Mouse (Mus musculus): ENCODE measurements around the gene Ccdc97.

Ccdc97 gene

DNA sequence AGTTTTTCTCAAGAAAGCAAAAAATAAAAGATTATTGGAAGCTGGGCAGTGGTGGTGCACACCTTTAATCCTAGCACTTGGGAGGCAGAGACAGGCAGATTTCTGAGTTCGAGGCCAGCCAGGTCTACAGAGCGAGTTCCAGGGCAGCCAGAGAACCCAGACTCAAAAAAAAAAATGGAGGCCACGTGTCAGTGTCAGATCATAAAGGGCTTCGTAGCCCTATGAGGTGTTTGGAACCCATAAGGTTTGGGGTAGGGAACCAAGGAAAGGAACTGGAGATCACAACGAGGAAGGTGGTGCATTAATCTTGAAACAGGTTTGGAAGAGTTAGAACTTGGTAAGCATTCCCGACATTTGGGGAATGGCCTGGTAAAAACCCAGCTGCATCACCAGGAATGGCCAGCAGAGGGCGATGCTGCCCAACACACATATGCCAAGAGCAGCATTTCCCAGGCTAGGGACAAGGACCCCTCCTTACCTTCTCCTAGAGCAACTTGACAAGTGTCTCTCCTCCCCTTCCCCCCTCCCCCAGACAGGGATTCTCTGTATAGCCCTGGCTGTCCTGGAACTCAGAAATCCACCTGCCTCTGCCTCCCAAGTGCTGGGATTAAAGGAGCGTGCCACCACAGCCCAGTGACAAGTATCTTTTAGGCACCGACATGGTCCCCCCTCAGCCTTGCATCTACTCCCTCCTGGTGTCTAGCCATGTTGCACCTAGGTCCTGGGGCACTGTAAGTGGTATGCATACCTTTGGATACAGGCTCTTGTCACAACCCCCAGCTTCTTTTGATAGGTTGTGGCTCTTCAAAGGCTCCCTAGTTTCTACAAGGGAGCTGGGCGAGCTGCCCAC lies 1.1 kb upstream of the Ccdc97 start:
- DNase-seq (ENCODE audit: low spot score): peak; percentile 76

DNA sequence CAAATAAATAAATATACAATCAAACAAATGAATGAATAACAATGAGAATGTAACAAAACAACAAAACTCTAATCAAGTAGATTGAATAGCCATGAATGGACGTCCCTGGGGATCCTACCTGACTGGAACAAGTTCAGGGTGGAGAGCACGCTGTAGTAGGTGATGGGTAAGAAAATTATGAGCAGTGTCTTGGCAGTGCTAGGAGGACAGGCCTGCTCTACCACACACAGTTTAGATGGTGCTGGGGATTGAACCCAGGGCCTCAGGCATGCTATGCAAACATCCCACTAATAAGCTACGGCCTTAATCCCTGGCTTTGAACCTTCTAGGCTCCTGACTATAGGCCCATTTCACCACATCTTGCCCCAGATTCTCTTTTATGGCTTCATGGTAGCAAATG lies 1.4 kb downstream of the Ccdc97 start:
- DNase-seq (ENCODE audit: low spot score): no peak

DNA sequence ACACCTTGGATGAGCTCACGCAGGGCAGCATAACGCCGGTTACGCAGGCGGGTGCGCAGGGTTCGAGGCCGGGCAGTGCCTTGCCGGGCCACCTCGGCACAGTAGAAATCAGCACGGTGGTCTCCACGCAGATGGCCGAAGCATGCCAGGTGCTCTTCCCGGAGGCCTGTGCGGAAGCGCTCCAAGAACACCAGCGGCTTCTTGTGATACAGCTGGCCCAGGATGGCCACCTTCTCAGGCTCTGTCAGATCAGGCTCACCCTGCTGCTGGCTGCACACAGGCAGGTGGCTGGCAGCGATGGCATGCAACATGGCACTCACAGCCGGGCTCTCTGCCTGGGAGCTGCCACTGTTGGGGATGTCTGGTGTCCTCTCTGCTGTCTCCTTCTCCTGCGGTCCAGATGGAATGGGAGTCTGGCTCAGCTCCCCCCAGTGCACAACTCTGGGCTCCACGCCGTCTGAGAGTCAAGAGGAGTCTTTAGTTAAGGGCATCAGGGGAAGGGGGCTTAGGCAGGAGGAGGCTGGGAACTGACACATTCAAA lies 3.1 kb downstream of the Ccdc97 start:
- no peak for DNase-seq (ENCODE audit: low spot score)

DNA sequence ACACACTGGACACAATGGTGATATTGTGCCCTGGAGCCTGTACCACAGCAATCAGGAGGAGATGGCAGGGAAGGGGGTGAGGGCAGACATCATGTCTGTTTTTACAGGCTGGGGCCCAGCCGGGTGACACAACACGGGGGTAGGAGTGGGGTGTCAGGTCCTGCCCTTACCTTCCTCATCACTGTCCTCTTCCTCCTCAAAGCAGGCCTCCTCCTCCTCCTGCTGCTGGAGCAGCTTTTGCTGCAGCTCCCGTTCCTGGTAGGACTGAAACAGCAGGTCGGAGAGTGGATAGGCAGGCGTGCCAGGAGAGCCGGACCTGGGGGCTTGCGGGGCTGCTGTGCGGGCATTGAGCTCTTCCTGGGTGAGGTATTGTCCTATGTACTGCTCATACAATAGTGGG lies 4.3 kb downstream of the Ccdc97 start:
- DNase-seq (ENCODE audit: low spot score): no peak

DNA sequence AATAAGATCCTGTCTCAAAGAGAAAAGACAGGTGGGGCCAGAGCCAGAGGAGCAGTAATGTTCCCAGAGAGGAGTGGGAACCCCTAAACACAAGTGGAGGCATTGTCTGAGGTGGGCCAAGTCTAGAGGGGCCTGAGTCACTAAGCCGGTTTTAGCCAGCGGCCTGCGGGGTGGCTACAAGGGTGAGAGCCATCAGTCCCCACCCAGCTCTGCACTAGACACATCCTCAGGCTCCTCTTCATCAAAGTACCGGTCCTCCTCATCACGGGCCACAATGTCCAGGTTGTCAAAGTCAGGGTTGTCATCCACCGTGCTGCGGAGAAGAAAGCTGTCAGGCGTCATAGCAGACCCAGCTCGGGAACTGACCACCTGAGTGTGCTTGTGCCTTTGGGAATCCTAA lies 6.1 kb downstream of the Ccdc97 start:
- no peak for DNase-seq (ENCODE audit: low spot score)

DNA sequence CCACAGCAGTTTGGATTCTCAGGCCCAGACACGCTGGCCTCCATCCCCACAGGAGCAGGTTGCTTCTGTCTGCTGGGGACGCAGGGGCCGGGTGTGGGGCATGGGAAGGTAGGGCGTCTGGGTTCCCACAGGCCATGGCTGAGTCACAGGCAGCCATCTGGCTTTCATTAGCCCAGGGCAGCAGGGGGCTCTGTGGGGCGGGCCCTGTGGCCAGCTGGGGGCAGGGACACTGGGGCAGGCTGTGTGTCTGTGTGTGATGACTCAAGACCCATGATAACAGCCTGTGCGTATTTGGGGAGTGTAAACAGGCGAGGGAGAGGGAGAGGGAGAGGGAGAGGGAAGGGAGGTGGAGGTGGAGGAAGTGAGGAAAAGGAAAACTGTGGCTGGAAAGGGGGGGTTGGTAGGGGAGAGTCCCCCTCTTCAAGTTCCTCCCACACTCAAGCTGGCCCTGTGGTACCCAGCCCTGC lies 7.1 kb downstream of the Ccdc97 start:
- DNase-seq (ENCODE audit: low spot score): no peak

DNA sequence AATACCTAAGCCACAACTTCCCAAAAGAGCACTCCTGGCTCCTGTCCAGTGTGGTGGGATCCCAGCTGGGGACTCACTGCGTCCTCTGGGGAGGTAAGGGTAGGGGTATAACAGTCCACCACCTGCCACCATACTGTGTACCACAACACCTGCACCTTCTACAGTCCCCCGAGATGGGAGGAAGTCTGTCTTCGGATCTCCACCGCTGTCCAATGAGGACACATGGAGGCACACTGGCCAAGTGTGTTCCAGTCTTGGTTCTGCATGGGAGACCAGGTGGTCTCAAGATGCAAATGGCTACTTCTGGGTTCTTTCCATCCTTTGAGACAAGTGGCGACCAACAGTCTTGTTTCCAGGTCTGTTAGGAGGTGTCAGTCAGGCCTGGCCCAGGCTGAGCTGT lies 7.7 kb downstream of the Ccdc97 start:
- no peak for DNase-seq (ENCODE audit: low spot score)

DNA sequence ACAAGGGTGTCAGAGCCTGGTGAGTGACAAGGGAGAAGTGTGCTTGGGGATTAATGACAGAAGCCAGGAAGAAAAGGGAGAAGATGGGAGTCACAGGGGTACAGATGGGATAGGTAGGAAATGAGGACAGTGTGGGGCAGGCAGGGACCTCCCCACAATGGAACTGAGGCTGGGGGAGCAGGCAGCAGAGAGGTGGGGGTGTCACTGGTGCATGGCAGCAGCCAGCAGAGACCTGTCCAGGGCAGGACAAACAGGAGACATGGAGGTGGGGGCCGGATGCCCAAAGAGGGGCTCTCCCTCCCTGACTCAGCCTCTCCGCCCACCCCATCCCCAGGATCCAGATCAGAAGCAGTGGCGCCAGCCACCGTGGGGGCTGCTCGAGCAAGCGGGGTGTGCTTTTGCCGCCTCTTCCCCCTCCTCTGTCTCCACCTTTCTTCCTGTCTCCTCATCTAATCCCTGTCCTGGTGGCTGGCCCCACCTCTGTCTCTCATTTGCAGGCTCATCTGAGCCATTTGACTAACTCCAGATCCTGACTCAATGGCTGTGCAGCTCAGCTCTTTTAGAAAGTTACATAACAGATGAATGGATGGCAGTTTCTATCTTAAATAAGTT lies 8.3 kb downstream of the Ccdc97 start:
- DNase-seq (ENCODE audit: low spot score): no peak

DNA sequence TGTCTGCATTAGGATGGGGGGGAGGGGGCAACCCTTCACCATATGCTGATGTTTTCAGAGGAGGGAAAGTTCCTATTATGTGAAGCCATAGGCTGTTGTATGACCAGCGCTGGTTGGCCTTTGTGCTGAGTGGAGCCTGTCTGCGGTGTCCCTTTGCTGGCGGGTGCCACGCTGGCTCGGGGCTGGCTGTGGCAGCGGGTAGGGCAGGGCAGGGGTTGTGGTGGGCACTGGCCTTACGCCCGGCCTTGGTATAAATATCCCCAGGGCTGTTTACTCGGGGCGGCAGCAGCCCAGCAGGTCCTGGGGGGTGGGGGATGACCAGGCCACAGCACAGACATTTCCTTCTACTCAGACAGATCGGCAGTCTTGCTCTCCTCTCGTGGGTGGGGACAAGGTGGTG lies 8.9 kb downstream of the Ccdc97 start:
- DNase-seq (ENCODE audit: low spot score): peak; percentile 43

DNA sequence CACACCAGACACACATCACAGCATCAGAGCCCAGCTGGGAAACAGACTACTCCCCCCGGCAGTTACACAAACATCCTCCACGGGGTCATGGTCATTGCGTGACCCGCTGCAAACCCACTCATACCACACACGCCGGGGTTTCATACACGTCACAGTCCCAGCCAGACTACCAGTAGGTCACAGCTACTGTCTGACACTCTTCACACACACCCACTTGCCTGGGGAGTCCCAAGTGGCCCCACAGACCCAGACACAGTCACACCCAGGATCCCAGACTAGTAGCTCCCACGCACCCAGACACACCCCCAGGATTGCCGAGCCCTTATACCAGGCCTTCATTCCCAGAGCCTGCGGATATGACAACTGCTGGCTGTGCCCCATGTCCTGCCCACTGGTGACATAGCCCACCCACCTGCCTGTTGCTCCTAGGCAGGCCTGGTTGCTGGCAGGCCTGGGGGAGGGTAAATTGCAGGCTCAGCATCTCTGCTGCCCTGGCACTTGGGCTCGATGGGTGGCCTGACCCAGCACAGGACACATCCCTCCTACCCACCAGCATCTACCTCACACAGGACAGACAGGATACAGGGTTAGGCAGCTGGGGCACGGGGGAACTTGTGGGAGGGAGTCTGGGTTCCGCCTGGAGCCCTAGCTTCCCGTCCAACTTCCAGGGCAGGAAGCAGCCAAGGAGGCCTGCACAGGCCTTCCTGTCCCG lies 11.2 kb downstream of the Ccdc97 start:
- DNase-seq (ENCODE audit: low spot score): peak; percentile 72

DNA sequence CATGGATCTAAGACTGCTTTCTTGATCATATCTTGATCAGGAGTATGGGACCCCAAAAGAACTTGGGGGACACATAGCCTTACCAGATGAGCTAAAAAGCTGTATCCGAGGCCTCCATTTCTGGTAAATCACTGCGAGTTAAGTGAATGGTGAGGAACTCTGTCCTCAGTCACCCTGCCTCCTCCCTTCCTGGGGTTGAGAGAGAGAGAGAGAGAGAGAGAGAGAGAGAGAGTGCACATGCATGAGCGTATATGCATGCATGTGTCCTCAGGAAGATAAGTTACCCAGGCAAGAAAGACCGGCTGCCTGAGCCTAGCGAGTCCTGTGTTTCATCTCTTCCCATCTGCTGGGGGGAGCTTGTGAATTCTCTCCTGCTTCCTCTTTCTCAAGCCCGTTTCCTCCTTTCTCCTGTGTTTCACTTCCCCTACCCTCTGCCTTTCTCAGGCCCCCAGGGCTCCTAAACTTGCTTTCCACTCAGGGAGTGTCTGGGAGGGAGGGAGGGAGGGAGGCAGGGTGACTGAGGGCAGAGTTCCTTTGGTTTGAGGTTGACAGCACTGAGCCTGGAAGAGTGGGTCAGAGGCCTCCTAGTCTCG lies 12.2 kb downstream of the Ccdc97 start:
- DNase-seq (ENCODE audit: low spot score): peak; percentile 49

DNA sequence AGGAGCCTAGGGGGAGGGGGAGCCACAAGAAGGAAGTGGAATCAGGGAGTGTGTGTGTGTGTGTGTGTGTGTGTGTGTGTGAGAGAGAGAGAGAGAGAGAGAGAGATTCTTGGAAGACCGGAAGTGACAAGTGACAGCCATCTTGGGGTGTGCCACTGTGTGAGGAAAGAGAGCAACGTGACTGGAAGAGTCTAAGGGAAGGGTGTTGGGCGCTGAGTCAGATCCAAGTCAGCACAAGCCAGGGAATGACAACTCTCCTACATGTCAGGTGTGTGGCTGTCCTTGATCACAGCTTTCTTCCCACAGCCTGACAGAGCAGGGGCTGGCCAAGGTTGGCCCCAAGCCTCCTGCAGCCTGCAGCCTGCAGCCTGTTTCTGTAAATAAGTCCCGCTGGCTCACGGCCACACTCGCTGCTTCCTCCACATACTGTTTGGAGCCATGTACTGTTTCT lies 13.1 kb downstream of the Ccdc97 start:
- peak; percentile 66 for DNase-seq (ENCODE audit: low spot score)

DNA sequence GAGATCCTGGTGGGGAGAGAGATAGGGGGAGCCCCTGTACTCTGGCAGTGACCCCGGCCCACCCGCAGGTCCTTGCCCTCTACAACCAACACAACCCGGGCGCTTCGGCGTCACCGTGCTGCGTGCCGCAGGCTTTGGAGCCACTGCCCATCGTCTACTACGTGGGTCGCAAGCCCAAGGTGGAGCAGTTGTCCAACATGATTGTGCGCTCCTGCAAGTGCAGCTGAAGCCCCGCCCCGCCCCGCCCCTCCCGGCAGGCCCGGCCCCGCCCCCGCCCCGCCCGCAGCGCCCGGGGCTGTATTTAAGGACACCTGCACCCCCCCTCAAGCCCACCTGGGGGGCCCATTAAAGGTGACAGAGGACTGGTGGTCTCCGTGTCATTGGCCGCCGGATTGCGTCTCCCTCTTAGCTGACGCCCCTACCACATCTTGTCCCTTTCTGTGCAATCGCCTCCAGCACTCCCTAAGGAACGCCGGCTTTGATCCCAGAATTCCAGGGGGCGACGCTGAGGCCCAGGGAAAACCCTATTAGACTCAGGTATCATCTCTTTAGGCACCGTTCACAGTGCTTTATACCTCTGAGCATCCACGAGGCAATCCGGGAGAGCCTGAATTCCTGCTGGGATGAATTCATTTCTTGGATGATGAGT lies 14.0 kb downstream of the Ccdc97 start:
- DNase-seq (ENCODE audit: low spot score): no peak

DNA sequence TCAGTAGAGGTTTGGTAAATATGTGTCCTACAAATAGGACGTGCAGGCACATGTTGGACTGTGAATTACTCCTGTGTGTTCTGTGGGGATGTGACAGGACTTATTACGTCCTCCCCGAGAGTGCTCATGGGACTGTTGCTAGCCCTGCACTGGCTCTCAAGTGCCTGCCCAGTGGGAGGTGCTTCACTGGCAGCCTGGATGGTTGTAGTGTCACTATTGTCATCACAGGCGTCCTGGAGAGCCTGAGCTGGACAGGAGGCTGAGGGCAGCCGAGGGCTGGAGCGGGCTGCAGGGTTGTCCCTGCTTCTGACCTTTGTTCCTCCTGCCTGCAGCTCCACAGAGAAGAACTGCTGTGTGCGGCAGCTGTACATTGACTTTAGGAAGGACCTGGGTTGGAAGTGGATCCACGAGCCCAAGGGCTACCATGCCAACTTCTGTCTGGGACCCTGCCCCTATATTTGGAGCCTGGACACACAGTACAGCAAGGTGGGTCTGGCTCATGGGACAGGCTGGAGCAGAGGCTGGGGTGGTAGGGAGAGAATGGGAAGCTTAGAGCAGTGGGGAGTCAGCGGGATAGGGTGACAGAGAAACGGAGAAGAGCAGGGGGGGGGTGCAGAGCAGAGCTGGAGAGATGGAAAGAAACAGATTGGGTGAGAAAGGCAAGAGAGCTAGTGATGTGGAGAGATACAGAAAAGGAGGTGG lies 14.9 kb downstream of the Ccdc97 start:
- no peak for DNase-seq (ENCODE audit: low spot score)

DNA sequence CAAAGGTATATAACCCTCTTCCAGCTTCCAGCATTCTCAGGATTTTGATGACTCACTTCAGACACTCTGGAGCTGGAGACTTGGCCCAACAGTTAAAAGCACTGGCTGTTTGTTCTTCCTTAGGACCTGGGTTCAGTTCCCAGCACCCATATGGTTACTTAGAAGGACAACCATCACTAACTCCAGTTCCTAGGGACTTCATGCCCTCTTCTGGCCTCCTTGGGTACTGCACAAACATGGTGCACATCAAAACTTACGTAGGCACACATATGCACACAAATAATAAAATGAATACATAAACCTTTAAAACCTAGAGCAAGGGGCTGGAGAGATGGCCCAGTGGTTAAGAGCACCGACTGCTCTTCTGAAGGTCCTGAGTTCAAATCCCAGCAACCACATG lies 16.5 kb downstream of the Ccdc97 start:
- DNase-seq (ENCODE audit: low spot score): no peak

DNA sequence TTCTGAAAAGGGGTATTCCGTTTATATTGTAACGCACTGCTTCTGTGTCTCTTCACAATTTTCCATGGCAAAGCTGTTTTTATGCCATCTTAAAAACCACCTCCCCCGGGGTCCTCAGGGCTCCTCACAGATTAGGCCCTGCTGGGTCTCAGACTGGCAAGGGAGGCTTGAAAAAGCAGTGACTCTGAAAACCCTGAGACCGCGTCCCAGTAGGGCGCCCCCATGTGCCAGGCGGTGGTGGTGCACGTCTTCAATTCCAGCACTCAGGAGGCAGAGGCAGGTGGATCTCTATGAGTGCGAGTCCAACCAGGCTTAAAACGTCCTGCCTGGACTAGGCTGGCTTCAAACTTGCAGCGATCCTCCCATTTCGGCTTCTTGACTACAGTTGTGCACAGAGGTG lies 18.2 kb downstream of the Ccdc97 start:
- DNase-seq (ENCODE audit: low spot score): no peak

DNA sequence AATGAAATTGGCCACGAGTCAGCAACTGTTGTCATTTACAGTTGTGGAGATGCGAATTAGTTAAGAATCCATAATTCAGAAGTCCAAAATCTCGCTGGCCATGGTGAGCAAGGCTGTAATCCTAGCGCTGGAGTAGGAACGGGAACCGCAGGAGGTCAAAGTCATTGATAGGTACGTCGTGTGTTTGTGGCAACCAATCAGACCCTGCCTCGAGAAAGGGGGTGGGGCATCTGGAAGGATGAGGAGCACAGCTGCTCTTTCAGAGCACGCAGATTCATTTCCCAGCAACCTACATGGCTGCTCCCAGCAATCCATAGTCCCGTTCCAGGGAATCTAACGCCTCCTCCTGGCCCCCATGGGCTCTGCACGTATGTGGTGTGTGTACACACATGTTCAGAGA lies 19.0 kb downstream of the Ccdc97 start:
- no peak for DNase-seq (ENCODE audit: low spot score)

DNA sequence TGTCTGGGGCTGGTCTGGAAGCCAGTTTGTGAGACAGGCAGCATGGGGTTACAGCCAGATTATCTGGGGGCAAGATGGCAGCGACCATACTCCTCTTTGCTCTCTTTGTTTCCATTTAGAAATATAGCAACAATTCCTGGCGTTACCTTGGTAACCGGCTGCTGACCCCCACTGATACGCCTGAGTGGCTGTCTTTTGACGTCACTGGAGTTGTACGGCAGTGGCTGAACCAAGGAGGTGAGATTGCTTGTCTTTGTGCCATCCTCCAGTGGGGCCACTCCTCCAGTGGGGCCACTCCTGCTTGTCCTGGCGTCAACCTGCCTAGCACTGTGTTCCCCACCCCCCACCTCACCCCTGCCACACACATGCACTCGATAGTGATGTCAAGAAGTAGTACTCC lies 24.8 kb downstream of the Ccdc97 start:
- no peak for DNase-seq (ENCODE audit: low spot score)

DNA sequence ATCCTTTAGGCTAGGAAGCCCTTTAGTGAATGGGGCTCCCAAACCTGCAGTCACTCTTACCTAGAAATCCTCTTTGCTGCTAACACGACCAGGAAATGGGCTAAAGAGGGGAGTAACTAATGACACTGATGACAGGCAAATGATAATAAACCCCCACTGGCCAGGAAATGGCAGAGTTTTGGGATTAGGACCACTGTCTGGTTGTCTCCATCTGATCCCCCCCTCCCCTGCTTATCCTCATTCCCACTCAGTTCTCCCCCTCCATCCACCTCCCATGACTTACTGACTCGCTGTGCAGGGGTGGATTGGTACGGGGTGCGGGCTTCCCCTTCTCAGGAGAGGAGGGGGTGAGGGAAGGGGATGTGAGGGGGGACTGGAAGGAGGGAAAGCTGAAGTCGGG lies 28.8 kb downstream of the Ccdc97 start:
- no peak for DNase-seq (ENCODE audit: low spot score)

DNA sequence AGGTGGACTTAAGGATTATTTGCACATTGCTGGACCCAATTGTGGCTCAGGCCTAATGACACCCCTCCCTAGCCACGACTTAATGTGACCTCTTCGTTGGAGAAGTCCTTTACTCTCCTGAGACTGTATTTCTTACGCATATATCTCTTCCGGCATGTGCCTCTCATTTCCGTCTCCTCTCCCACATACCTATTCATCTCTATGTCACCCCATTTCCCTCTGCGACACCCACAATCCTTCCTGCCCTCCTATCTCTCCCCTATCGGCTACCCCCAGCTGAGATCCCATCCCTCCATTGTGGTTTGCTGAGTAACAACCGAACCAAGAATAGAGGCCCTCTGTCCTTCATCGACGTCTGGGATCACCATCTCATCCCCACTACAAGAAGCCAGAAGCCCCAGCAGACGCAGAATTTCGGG lies 29.3 kb downstream of the Ccdc97 start:
- no peak for DNase-seq (ENCODE audit: low spot score)
